Mouse (Mus musculus) C2C12 (cell line): Measurements from ENCODE around the gene Olfr573-ps1. TPM values are rescaled to one million over a fixed set of nuclear protein-coding genes. Genes with fewer than 3 reads are reported as not detected.

Experiments used
- H3K27me3 ChIP-seq: one replicate; pipeline ENCODE4 v1.6.1; 2011; ENCODE audit not compliant: control insufficient read depth, insufficient read depth, insufficient read length
- H3K36me3 ChIP-seq: one replicate; pipeline ENCODE4 v1.6.1; 2011; ENCODE audit not compliant: control insufficient read depth, insufficient read depth
- H3K4me3 ChIP-seq: one replicate; pipeline ENCODE4 v1.5.1; 2011; ENCODE audit warnings: mild to moderate bottlenecking, control low read depth; ENCODE audit not compliant: poor library complexity, insufficient read depth, severe bottlenecking
- H3K79me2 ChIP-seq: one replicate; pipeline ENCODE4 v1.6.1; 2011; ENCODE audit not compliant: control insufficient read depth, insufficient read depth
- H3K79me3 ChIP-seq: one replicate; pipeline ENCODE4 v1.6.1; 2011; ENCODE audit warnings: low read depth, control low read depth
- H3ac ChIP-seq: one replicate; pipeline ENCODE3; 2011; ENCODE audit warnings: low read depth; ENCODE audit not compliant: control insufficient read depth, insufficient read length
- CEBPB ChIP-seq: IDR thresholded peaks from one replicate; pipeline ENCODE4 v1.6.1; 2011; ENCODE audit warnings: low read depth, mild to moderate bottlenecking, control low read depth, moderate library complexity
- CTCF ChIP-seq: IDR thresholded peaks from one replicate; pipeline ENCODE4 v1.5.1; 2011; ENCODE audit not compliant: control insufficient read depth, insufficient read depth, insufficient read length
- FOSL1 ChIP-seq: IDR thresholded peaks from one replicate; pipeline ENCODE4 v1.8.0; 2011; ENCODE audit warnings: mild to moderate bottlenecking, low read length; ENCODE audit not compliant: poor library complexity, insufficient read depth, severe bottlenecking
- MAX ChIP-seq: IDR thresholded peaks from one replicate; pipeline ENCODE4 v1.6.1; 2011; ENCODE audit warnings: mild to moderate bottlenecking, control low read depth
- MYOD1 ChIP-seq: IDR thresholded peaks from one replicate; pipeline ENCODE4 v1.6.1; 2011; ENCODE audit warnings: low read depth; ENCODE audit not compliant: control insufficient read depth, insufficient read length
- MYOG ChIP-seq: IDR thresholded peaks from one replicate; pipeline ENCODE4 v1.6.1; 2011; ENCODE audit not compliant: control insufficient read depth, insufficient read length; ENCODE audit errors: extremely low read depth
- USF1 ChIP-seq: IDR thresholded peaks from one replicate; pipeline ENCODE4 v1.6.1; 2011; ENCODE audit warnings: low read depth, mild to moderate bottlenecking, control low read depth, moderate library complexity
- polyA plus RNA-seq: library from polyadenylated mRNA; unstranded; fragments of >200 nt; fragmentation: generic; extraction: Trizol; gene quantifications from one replicate; pipeline ENCODE4 v1.2.1, GENCODE M21; 2012; ENCODE audit warnings: missing spikeins

The Olfr573-ps1 gene
- polyA plus RNA-seq, 1 experiment: not detected

DNA sequence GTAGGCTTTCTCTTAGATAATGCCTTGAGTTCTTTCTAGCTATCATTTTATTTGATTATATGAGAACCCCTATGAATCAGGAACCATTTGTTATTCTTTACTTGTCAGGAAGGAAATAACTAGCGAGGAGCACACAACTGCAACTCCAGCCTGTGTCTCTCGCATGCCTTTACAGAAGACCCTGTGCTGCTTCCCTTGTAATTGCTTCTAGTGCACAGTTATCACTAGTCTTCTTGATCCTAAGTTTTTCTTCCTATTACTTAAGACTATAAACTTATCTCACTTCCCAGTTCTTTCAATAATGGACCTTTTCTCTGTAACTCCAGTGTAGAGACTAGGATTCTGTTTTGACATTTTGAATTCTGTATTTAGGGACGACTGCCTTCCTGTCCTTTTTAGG, 15.8 kb upstream of the Olfr573-ps1 start:
- Histone ChIP-seq H3K27me3 (no peaks in the 10 kb centered on the region), H3K79me3 (no peaks in the 10 kb centered on the region), H3K79me2 (no peaks in the 10 kb centered on the region), H3ac (no peak overlapping the region), H3K4me3 (no peak overlapping the region), H3K36me3 (no peaks in the 10 kb centered on the region)
- TF ChIP-seq MYOG: no peak
- TF ChIP-seq MAX: no peak
- no peak for TF ChIP-seq USF1
- TF ChIP-seq MYOD1: no peak

DNA sequence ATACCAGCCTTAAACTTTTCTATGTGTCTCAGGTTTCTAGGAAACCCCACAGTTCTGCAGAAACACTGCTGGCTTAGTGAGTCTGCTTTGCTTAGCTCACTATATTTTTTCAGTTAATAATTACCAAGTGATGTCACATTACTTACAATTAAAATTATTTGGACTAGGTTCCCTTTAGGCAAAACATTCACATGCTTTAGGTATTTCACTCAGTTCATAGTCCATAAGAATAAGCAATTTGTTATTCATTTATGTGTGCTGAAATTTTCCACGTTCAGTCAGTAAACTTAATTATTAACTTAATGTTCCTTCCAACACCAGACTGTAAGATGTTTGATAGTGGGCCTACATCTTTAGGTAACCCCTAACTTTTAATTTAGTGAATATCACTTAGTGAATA, 8.4 kb upstream of the Olfr573-ps1 start:
- H3K4me3 ChIP-seq: no peak overlapping the region
- H3K79me2 ChIP-seq: no peaks in the 10 kb centered on the region
- no peaks in the 10 kb centered on the region for H3K27me3 ChIP-seq
- H3K79me3 ChIP-seq: no peaks in the 10 kb centered on the region
- no peaks in the 10 kb centered on the region for H3K36me3 ChIP-seq
- TF ChIP-seq CTCF (no peak), MAX (no peak), USF1 (no peak), CEBPB (no peak)
- H3ac ChIP-seq: no peak overlapping the region

DNA sequence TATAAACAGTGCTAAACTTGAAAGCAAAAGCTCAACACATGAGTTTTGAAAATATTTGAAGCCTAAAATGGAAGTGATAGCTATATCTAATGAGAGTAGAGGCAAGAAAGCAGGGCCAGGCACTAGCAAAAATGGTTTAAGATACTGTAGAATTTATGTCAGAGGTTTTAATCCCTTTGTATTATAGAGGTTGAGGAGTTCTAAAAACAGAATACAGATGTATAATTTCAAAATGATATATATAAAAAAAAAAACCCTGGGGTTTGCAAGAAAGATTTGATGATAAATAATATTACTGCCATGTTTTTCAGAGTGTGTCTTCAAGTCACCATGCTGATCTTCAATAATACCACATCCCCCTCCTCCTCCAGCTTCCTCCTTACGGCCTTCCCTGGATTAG, 5.8 kb upstream of the Olfr573-ps1 start, which contains the start of gene Olfr574:
Olfr574 (plus strand) TSS at position 301 of the 400 bp plus-strand sequence.
- TF ChIP-seq CTCF (no peak), MYOG (no peak), MAX (no peak), CEBPB (no peak), MYOD1 (no peak), FOSL1 (no peak), USF1 (no peak)
- no peaks in the 10 kb centered on the region for H3K36me3 ChIP-seq
- no peak within 1 kb of the TSS for H3ac ChIP-seq
- no peaks in the 10 kb centered on the region for H3K79me3 ChIP-seq
- H3K79me2 ChIP-seq: no peaks in the 10 kb centered on the region
- no peaks in the 10 kb centered on the region for H3K27me3 ChIP-seq
- H3K4me3 ChIP-seq: no peak within 1 kb of the TSS

DNA sequence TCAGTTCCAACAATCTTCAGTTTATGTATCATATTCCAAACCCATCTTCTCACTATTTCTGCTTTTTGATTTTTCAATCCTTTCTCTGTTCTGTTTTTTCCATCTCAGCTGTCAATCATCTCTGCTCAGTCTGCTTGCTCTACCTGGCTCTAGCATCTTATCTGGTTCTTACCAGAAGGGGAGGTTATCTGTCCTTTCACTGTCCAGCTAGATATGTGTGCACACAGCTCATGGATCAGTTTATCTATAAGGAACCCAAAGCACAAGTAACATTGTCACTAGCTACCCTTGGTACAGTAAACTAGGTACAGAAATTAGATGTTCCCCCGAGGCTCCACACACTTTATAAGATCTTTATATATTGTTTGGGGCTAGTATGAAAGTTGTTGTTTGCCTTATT, 1.0 kb upstream of the Olfr573-ps1 start:
- Histone ChIP-seq H3ac (no peak overlapping the region), H3K79me3 (no peaks in the 10 kb centered on the region), H3K79me2 (no peaks in the 10 kb centered on the region), H3K4me3 (no peak overlapping the region), H3K27me3 (no peaks in the 10 kb centered on the region), H3K36me3 (no peaks in the 10 kb centered on the region)
- TF ChIP-seq FOSL1 (no peak), USF1 (no peak), MAX (no peak), CEBPB (no peak), MYOD1 (no peak), CTCF (no peak), MYOG (no peak)

DNA sequence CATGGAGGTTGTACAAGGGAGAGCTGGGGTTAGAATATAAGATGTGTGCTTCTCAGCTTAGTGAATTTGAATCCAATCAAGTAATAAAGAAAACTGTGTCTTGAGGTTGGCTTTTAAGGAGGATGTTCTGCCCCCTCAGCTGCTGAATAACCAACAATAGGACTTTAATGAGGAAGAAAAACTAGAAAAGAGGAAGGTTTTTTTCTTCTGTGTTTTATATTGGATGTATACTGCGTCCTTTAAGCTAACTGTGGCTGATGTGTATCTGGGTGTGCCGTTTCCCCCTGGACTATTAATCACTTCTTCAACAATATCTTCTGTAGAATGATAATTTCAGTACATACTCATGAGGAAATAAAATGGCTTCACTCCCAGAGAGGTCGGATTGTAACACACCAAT, 15.3 kb downstream of the Olfr573-ps1 start:
- TF ChIP-seq MYOD1 (no peak), USF1 (no peak), CEBPB (no peak), CTCF (no peak)
- Histone ChIP-seq H3K79me3 (no peaks in the 10 kb centered on the region), H3K4me3 (no peak overlapping the region), H3K36me3 (no peaks in the 10 kb centered on the region), H3K79me2 (no peaks in the 10 kb centered on the region), H3K27me3 (no peaks in the 10 kb centered on the region), H3ac (no peak overlapping the region)

DNA sequence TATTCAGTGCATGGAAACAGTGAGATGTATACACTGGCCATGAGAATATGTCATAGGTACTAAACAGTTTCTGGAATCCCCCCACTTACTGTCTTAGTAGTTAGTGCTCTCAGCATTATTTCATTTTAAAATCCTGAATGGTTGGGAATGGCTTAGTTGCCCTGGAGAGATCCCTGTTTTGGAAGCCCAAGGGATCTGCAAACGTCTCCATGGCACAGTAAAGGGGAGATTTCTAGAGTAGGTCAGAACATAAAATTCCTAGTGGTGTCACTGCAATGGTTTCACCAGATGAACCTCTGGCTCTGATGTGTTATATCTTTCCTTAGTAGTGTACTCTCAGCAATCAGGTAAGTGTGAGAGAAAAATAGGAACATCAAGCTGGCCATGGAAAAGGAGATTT, 18.3 kb downstream of the Olfr573-ps1 start, which contains the start of gene Olfr572:
Olfr572 (plus strand) TSS at position 301 of the 400 bp plus-strand sequence.
- Histone ChIP-seq H3ac (no peak within 1 kb of the TSS), H3K36me3 (no peaks in the 10 kb centered on the region), H3K79me2 (no peaks in the 10 kb centered on the region), H3K79me3 (no peaks in the 10 kb centered on the region), H3K27me3 (no peaks in the 10 kb centered on the region), H3K4me3 (no peak within 1 kb of the TSS)
- TF ChIP-seq CTCF (no peak), FOSL1 (no peak), MAX (no peak), MYOG (no peak), USF1 (no peak), CEBPB (no peak), MYOD1 (no peak)
